Mouse (Mus musculus) erythroblast, adult 5-6 weeks (primary cell): Measurements from ENCODE around the gene Tenm4. TPM values are rescaled to one million over a fixed set of nuclear protein-coding genes. Genes with fewer than 3 reads are reported as not detected.

ENCODE experiments used
- ATAC-seq: replicated peaks from 2 replicates; pipeline ENCODE4 v1.8.0; 2016; ENCODE audit warnings: moderate number of reproducible peaks, mild to moderate bottlenecking, moderate TSS enrichment, inconsistent platforms; ENCODE audit not compliant: poor library complexity, low FRiP score, severe bottlenecking
- total RNA-seq, 2 experiments: library from RNA; stranded (forward) in 1 of 2; stranded (reverse) in 1 of 2; fragments of 150-400 nt in 1 of 2; fragments of 200-764, 138-1000 nt in 1 of 2; gene quantifications; 2 replicates each; pipeline versions ENCODE4 v1.2.3 to v1.2.4; 2015 to 2017; ENCODE audit warnings: low replicate concordance in 2 of 2

Gene Tenm4
- total RNA-seq, 2 experiments from 2014 or later, result 0.19 to 0.85 TPM

- ATAC-seq, result no peak
These were observed 334.5 kb downstream of the Tenm4 start for GRCm38 (mm10) chr7:96505538-96505937.

DNA sequence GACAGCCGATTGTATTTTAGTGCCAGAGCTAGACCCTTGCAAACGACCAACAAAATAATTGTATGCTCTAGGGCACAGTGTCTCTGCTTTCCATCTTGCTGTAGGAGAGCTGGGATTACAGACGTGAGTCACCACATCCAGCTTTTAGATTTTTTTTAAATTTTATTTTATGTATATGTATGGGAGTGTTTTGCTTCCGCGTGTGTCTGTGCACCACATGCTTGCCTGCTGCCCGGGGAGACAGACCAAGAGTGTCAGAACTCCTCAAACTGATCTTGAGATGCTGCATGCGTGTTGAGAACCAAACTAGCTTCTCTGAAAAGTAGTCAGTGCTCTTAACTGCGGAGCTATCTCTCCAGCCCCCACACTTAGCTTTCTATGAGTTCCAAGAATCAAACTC is 336.0 kb downstream of the Tenm4 start:
- ATAC-seq, result no peak

GRCm38 (mm10) chr7:96510396-96510795 is 339.4 kb downstream of the Tenm4 start:
- no peak for ATAC-seq

DNA sequence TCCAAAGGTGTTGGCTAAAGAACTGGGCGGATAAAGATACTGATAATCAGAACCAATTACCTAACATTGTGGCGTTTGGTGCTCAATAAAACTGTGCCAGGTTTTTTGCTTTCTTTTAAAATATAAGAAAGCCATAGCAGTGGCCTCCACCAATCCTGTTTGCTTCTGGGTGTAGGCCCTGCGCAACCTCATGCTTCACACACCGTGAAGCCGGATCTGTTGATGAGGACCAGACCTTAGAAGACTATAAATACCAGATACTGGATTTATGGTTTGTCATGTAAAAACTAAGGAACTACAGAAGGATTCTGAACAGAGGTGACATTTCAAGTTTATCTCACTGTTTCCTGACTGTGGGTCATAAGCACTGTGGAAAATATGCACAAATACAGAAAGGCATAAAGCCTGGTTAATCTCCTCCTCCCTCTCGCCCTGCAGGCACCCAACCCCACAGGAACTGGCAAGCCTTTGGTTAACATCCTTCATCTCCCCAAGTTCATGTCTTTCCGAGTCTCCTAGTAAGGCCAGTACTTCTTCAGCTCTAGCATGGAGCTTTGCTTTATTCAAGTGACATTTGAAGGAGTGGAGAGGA is 340.1 kb downstream of the Tenm4 start:
- ATAC-seq, result no peak

- no peak for ATAC-seq
These were observed 341.0 kb downstream of the Tenm4 start for GRCm38 (mm10) chr7:96511953-96512511.

GRCm38 (mm10) chr7:96519216-96519615 is 348.2 kb downstream of the Tenm4 start:
- ATAC-seq, result peak; percentile 75

DNA sequence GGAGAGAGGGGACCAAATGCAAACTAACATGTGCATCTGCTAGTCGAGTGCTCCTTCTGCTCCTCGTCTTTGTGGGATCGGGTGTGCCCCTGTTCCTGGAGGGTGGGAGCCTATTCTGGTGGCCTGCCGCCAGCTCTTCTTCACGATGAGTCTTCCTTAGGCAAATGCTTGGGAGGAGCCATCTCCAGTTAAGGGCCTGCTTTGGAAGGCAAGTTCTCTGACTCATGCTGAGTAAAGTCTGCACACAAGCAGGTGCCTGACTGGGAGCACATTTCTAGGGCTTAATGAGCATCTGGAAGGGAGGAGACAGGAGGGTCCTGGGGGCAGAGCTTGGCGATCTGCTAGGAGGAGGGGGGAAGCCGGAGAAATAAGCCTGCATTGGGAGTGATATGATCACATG is 350.9 kb downstream of the Tenm4 start:
- ATAC-seq, result no peak

GRCm38 (mm10) chr7:96523673-96524072 is 352.6 kb downstream of the Tenm4 start:
- ATAC-seq, result no peak

DNA sequence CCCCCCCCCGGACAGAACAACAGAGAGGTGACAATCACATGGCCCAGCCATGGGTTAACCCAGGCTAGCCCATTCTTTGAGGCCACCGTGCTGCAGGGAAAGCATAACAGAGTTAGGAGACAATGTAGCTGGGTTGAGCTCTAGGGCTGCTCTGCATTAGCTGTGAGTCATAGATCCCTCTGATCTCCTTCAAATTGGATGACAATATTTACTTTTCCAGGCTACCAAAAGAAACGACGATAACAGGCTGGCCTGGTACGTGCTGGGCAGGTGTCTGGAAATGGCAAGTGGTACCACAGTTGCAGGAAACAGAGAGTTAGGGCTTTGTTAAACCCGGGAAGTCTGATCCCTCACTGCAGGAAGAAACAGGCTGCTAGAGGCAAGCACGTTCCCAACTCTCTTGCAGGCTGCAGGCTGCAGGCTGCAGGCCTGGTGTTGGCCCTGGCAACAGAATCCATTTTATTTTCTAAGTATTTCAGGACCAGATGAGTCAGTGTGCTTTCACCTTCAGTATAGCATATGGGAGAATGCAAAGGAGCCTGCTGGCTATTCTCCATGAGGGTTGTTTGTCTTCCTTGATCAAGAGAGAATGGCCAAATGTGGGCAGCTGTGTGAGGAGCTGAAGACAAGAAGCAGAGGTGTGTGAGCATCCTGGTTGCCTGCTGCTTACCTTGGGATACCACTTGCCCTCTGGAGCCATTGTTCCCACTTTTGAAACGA is 353.6 kb downstream of the Tenm4 start:
- no peak for ATAC-seq

GRCm38 (mm10) chr7:96525344-96525743 is 354.3 kb downstream of the Tenm4 start:
- no peak for ATAC-seq

GRCm38 (mm10) chr7:96530571-96531426 is 359.8 kb downstream of the Tenm4 start:
- no peak for ATAC-seq

- no peak for ATAC-seq
These were observed 361.1 kb downstream of the Tenm4 start for GRCm38 (mm10) chr7:96531954-96532737.

- no peak for ATAC-seq
These were observed 361.9 kb downstream of the Tenm4 start for GRCm38 (mm10) chr7:96532804-96533400.

GRCm38 (mm10) chr7:96536313-96536880 is 365.4 kb downstream of the Tenm4 start:
- ATAC-seq, result no peak

- ATAC-seq, result no peak
These were observed 368.4 kb downstream of the Tenm4 start for GRCm38 (mm10) chr7:96539248-96540034.

- ATAC-seq, result no peak
These were observed 369.5 kb downstream of the Tenm4 start for GRCm38 (mm10) chr7:96540458-96541096.

DNA sequence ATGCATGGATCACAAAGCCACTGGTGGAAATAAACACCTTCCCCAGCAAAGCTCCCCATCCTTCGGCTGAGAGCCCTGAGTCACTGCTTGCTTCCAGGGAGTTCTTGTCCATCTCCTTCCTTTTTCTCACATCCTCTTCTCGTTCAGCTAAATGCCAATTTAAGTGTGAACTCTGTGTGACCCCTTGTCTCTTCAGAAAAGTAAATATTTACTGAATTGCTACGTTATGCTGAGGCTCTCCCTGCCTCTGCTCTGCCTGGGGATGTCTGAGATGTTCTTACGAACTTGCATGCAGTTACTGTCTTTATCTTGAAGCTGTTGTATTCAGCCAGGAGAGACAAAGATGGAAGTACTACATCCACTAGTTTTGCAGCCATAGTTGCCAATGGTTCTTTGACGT is 374.9 kb downstream of the Tenm4 start:
- no peak for ATAC-seq

- ATAC-seq, result no peak
These were observed 380.8 kb downstream of the Tenm4 start for GRCm38 (mm10) chr7:96551809-96552208.
